Mouse (Mus musculus) layer of hippocampus, adult 8-10 months (tissue): ENCODE data around the gene Gm20518. TPM values are rescaled to one million over a fixed set of nuclear protein-coding genes. Genes with fewer than 3 reads are reported as not detected.

Experiments used
- DNase-seq, 2 experiments: peaks; one replicate each; pipeline ENCODE4 v3.0.0; 2022; ENCODE audit warnings: low spot score in 2 of 2
- total RNA-seq, 4 experiments: library from RNA; stranded (reverse); gene quantifications; 2 replicates each; pipeline ENCODE4 v1.2.4; 2022

Gm20518 gene
- 1 to 10 TPM in 3 of 4 experiments, under 1 TPM in 1; 0.73 to 2.6 (median 1.6) TPM for total RNA-seq

- DNase-seq: peak; percentile 98
Measured at GRCm38 (mm10) chr16:17891567-17891959, at the start of gene Gm20518. Gene Gm20518 (minus strand): TSS chr16:17891671.

- DNase-seq: no peak
Measured at GRCm38 (mm10) chr16:17939255-17939751, 47.8 kb upstream of the Gm20518 start.

- DNase-seq: no peak
Measured at GRCm38 (mm10) chr16:17938821-17939220, 47.4 kb upstream of the Gm20518 start.

GRCm38 (mm10) chr16:17938187-17938586, 46.7 kb upstream of the Gm20518 start:
- no peak for DNase-seq

GRCm38 (mm10) chr16:17936776-17937175, 45.3 kb upstream of the Gm20518 start:
- DNase-seq: no peak

- no peak for DNase-seq
Measured at GRCm38 (mm10) chr16:17934445-17934910, 43.0 kb upstream of the Gm20518 start.

- no peak for DNase-seq
Measured at GRCm38 (mm10) chr16:17933594-17934444, 42.3 kb upstream of the Gm20518 start.

- no peak for DNase-seq
Measured at GRCm38 (mm10) chr16:17931906-17932460, 40.5 kb upstream of the Gm20518 start.

- no peak for DNase-seq
Measured at GRCm38 (mm10) chr16:17929631-17930030, 38.2 kb upstream of the Gm20518 start.

- no peak for DNase-seq
Measured at GRCm38 (mm10) chr16:17929211-17929610, 37.7 kb upstream of the Gm20518 start.

GRCm38 (mm10) chr16:17928627-17929104, 37.2 kb upstream of the Gm20518 start:
- peak; percentile 45 to 56 for DNase-seq

- DNase-seq: peak; percentile 75 to 78
Measured at GRCm38 (mm10) chr16:17928087-17928580, 36.7 kb upstream of the Gm20518 start, which contains the start of gene Slc25a1. Gene Slc25a1 (minus strand): TSS chr16:17928219.

GRCm38 (mm10) chr16:17927351-17928082, 36.0 kb upstream of the Gm20518 start:
- no peak for DNase-seq

GRCm38 (mm10) chr16:17922163-17922538, 30.7 kb upstream of the Gm20518 start:
- no peak for DNase-seq

- DNase-seq: peak; percentile 94 to 97
Measured at GRCm38 (mm10) chr16:17921325-17922162, 30.1 kb upstream of the Gm20518 start.

GRCm38 (mm10) chr16:17920586-17920985, 29.1 kb upstream of the Gm20518 start:
- DNase-seq: no peak

- DNase-seq: no peak
Measured at GRCm38 (mm10) chr16:17914307-17915249, 23.1 kb upstream of the Gm20518 start, which contains the start of gene Gsc2. Gene Gsc2 (minus strand): TSS chr16:17915059.

GRCm38 (mm10) chr16:17911052-17911595, 19.7 kb upstream of the Gm20518 start, which contains the start of gene Ess2:
Gene Ess2 (minus strand): TSS chr16:17911348.
- DNase-seq: peak; percentile 93 to 94

GRCm38 (mm10) chr16:17898462-17898861, 7.0 kb upstream of the Gm20518 start, which contains the start of the genes Dgcr2 and Tssk2:
Gene Dgcr2 (minus strand): TSS chr16:17898562.
Gene Tssk2 (plus strand): TSS chr16:17898637.
- DNase-seq: no peak
